Mouse (Mus musculus): ENCODE data around the gene Bbs2.
A peak's percentile ranks its signal among the peaks of the same experiment; 100 is the strongest.

The Bbs2 gene

GRCm38 (mm10) chr8:94094281-94094680 lies 4.4 kb downstream of the Bbs2 start:
- no peak for DNase-seq

- no peak for DNase-seq
Observed at GRCm38 (mm10) chr8:94092848-94093247, 5.9 kb downstream of the Bbs2 start.

- no peak for DNase-seq
Observed at GRCm38 (mm10) chr8:94089715-94090114, 9.0 kb downstream of the Bbs2 start.

DNA sequence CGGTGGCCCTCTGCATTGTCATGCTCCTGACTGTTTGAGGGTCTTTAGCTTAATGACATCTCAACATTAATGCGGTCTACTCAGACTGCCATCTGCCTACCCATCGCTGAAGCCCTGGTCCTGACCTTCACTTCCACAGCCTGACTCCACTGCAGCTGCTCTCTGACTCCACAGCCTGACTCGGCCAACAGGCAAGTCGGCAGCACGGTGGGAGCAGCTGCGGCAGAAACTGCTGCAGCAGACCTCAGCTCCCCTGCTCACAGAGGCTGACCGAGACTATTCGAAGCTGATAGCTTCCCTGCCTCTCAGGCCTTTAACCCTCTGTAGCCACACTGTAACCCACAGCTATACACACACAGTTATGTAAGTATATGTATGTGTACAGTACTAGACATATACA lies 10.8 kb downstream of the Bbs2 start:
- no peak for DNase-seq

GRCm38 (mm10) chr8:94076461-94077192 lies 22.1 kb downstream of the Bbs2 start:
- DNase-seq: no peak

DNA sequence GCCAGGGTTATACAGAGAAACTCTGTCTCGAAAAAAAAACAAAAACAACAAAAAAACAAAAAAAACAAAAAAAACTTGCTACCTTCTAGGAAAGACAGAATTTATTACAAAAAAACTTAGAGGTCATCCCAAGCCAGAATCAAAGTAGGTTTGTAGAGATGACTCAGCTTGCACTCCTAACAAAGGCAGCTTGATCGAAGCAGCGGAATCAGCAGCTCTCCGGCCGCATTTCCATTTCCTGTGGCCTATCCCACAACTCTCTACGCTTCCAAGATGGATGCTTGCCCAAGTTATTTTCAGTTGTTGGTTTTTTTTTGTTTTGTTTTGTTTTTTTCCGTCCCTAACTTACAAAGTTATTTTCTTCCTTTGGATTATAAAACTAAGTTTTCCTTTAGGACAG lies 29.9 kb downstream of the Bbs2 start:
- DNase-seq: no peak

DNA sequence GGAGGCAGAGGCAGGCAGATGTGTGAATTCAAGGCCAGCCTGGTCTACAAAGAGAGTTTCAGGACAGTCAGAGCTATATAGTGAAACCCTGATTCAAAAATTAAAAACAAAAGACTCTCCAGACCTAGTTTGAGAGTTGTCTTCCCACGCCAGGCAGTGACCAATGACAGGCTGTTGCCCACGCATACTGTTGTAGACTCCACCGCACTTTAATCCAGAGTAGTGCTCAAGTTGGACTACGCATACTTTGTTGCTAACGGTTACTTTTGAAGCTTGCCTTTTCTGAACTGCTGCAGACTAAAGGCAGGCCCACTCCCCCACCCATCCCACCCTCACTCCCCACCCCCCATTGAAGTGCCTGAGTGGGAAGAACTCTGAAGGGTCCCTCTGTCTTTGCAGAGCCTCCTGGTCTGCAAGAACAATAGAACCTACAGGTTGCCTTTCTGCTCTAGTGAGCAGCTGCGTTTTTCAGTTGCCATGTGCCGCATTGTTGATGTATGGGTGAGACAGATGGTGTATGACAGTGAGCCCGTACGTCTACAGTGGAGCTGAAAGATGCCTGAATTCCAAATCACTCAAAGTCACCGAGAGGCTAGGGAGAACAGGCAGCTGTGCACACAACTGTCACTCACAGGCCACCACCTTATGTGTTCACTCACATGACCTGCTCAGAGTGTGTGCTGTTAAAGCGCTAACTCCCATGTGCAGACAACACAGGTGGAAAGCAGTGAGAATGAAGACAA lies 32.4 kb downstream of the Bbs2 start:
- no peak for DNase-seq

- peak; percentile 78 to 87 for DNase-seq
Observed at GRCm38 (mm10) chr8:94057157-94057854, 41.4 kb downstream of the Bbs2 start.

DNA sequence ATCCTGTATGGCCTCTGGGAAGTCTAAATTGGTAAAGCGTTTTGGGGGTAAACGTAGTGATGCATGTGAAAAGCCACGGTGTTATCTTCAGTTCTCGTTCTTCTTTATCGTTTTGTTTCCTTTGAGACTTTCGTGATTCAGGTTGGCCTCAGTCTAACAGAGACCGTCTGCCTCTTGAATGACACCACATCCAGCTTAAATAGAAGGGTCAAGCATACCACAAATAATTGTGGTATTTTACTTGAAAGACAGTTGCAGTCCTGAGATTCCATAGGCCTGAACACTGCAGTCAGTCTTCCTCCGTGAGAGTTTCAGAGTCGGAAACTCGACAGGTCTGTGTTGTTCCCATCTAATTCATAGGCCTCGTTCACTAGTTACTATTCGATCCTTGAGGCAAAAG lies 46.0 kb downstream of the Bbs2 start:
- no peak for DNase-seq

DNA sequence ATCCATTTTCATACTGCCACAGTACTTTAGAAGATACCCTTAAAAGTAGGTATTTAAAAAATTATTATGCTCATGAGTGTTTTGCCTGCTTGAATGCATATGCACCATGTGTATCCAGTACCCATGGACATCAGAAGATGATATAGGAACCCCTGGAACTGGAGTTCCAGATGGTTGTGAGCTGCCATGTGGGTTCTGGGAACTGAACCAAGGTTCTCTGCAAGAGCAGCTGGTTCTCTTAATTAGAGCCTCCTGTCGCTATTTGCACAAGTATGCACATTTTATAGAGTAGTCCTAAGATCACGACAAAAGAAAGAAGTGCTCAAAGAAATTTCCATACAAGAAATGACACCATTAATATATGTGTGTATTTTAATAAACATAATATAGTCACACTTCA lies 50.9 kb downstream of the Bbs2 start:
- peak; percentile 57 to 64 for DNase-seq

DNA sequence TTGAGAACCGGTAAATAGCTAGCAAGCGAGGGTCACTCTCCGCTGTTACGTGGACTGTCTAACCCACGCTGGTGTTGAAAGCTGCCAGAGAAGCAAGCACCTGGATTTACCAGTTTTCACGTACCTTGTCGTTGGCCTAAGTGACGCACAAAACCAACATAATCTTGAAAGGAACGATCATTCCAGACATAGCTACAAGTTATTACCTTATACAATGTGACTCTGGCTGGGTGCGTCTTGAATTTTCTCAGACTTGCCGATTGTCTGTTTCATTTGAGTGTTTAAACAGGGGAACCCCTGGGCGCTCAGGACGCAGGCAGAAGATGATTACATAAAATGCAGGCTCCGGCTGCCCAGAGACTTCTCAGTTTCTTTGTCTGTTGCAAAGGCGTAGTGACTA lies 60.9 kb downstream of the Bbs2 start:
- peak; percentile 20 to 26 for DNase-seq

DNA sequence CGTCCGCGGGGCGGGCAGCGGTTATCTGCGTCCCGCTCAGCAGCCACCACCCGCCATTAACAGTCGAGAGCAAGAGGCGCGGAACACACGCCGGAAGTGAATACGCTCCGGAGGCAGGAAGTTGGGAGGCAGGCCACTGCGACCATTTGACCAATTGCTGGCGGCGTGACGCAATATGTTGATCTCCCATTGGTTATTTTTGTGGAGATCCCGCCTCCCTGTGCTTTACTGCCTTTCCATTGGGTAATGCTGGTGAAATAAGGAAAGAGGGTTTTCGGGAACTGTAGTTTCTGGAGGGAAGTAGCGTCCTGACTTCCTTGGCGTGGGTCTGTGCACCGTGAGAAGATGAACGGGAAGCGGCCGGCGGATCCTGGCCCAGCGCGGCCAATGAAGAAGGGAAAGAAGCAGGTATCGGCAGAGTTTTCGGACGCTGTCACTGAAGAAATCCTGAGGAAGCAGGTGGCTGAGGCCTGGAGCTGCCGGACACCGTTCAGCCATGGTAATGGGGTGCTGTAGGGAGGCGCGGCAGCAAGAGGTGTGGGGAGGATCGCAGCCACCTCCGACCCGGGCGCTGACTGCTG lies 61.7 kb downstream of the Bbs2 start, which contains the start of the genes Nudt21 and Ogfod1:
Gene Nudt21 (minus strand): TSS at position 88 of the 581 bp plus-strand sequence.
Gene Ogfod1 (plus strand): TSS at position 255 of the 581 bp plus-strand sequence.
- DNase-seq: peak; percentile 97

DNA sequence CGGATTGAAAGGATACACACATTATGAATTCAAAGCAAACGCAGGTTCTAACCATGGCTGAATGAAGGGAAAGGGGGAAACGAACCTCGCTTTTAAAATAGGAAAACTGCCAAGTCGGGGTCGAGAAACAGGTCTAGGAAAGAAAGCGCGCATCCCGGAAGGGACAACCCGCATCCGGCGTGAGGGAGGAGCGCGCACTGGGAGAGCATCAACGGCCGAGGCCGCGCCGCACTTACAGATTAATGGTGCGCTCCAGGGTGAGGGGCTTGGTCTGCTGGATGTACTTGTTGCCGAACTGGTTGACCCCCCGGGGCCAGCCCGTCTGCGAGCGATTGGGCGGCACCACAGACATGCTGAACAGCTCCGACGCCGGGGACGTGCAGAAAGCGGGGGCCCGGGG lies 62.2 kb downstream of the Bbs2 start:
- DNase-seq: peak; percentile 81 to 83

GRCm38 (mm10) chr8:94035200-94035599 lies 63.5 kb downstream of the Bbs2 start:
- DNase-seq: no peak

GRCm38 (mm10) chr8:94033601-94034000 lies 65.1 kb downstream of the Bbs2 start:
- no peak for DNase-seq

GRCm38 (mm10) chr8:94029701-94030100 lies 69.0 kb downstream of the Bbs2 start:
- no peak for DNase-seq

DNA sequence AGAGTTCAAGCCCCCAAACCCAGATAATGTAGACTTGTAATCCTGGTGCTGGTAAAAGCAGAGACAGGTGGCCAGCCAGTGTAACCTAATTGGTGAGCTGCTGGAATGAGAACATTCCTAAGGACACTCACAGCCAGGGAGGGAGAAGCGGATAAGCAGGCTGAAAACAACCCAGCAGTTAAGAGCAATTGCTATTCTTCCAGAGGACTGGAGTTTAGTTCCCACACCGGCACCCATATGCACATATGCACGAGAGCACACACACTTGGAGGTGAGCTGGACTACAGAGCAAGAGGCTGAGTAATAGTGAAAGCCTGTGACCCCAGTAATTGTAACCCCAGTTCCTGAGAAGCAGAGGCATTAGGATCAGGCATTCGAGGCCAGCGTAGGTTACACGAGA lies 74.8 kb downstream of the Bbs2 start:
- no peak for DNase-seq
